In genomic region chr7:126975950-126976866, GRCm38 (mm10) we compare ENCODE assay signal across 8 mouse cellular contexts. TPM values are rescaled to one million over a fixed set of nuclear protein-coding genes. Genes with fewer than 3 reads are reported as not detected.
DNase-seq lines count a peak whose midpoint lies in the region; ATAC-seq and TF ChIP-seq lines count a peak whose summit lies in the region.

Gene Cdiptos, minus strand, starts transcription at chr7:126976098.

- no peaks in the 10 kb centered on the region for H3K9me3 ChIP-seq in embryonic facial prominence, embryonic 15.5 days (replicated peaks)
- no peaks in the 10 kb centered on the region for H3K9me3 ChIP-seq in heart, embryonic 10.5 days
- no peaks in the 10 kb centered on the region for H3K9me3 ChIP-seq in kidney, embryonic 15.5 days (replicated peaks)

- peak within 1 kb of the TSS; percentile 78 for H3K4me2 ChIP-seq in embryonic facial prominence, embryonic 15.5 days (replicated peaks)
- peak within 1 kb of the TSS; percentile 79 for H3K4me2 ChIP-seq in kidney, embryonic 15.5 days

- peak; percentile 62; the same call in 1 of the 2 replicates for TF ChIP-seq POLR2A in bone marrow, adult 2 months (IDR thresholded peaks at IDR 0.05; ENCODE audit: borderline replicate concordance, control insufficient read depth, low read depth, low read length)

- peak within 1 kb of the TSS; percentile 96 for H3K27ac ChIP-seq in bone marrow, adult 2 months (ENCODE audit: control insufficient read depth, insufficient read depth, low read depth, low read length, poor library complexity)
- peak within 1 kb of the TSS; percentile 98 for H3K27ac ChIP-seq in embryonic facial prominence, embryonic 15.5 days (replicated peaks)
- H3K27ac ChIP-seq in heart, embryonic 10.5 days, result peak within 1 kb of the TSS; percentile 96
- H3K27ac ChIP-seq in kidney, embryonic 15.5 days, result peak within 1 kb of the TSS; percentile 92

- H3K4me1 ChIP-seq in bone marrow, adult 2 months (ENCODE audit: control insufficient read depth, insufficient read depth, low read length), result peaks cover 2% of the 10 kb centered on the region; the same call in 1 of the 2 replicates
- peaks cover 19% of the 10 kb centered on the region for H3K4me1 ChIP-seq in embryonic facial prominence, embryonic 15.5 days
- peaks cover 16% of the 10 kb centered on the region for H3K4me1 ChIP-seq in heart, embryonic 10.5 days
- peaks cover 25% of the 10 kb centered on the region for H3K4me1 ChIP-seq in kidney, embryonic 15.5 days

- peak within 1 kb of the TSS; percentile 99 for H3K9ac ChIP-seq in embryonic facial prominence, embryonic 15.5 days
- peak within 1 kb of the TSS; percentile 99 for H3K9ac ChIP-seq in kidney, embryonic 15.5 days

- peaks cover 32% of the 10 kb centered on the region for H3K36me3 ChIP-seq in embryonic facial prominence, embryonic 15.5 days
- H3K36me3 ChIP-seq in heart, embryonic 10.5 days, result peaks cover 35% of the 10 kb centered on the region
- H3K36me3 ChIP-seq in kidney, embryonic 15.5 days, result peaks cover 34% of the 10 kb centered on the region

- DNase-seq in 416B (ENCODE audit: low read depth) (peak; percentile 98), liver (peak; percentile 97)
- DNase-seq in heart, embryonic 10.5 days (ENCODE audit: low spot score), result peak; percentile 98
- DNase-seq in spleen, postnatal 4 days (ENCODE audit: low spot score in 2 of 2), result peak; percentile 95 to 99

- under 1% methylated on average over 55 of the region's 55 CpGs for WGBS in bone marrow, adult 2 months
- under 1% methylated on average over 55 of the region's 55 CpGs for WGBS in embryonic facial prominence, embryonic 15.5 days
- under 1% methylated on average over 55 of the region's 55 CpGs for WGBS in heart, embryonic 10.5 days
- under 1% methylated on average over 53 of the region's 55 CpGs for WGBS in kidney, embryonic 15.5 days

- peak within 1 kb of the TSS; percentile 87 for H3K4me3 ChIP-seq in bone marrow, adult 2 months (replicated peaks; ENCODE audit: control insufficient read depth, low read depth, low read length)
- H3K4me3 ChIP-seq in embryonic facial prominence, embryonic 15.5 days (replicated peaks), result peak within 1 kb of the TSS; percentile 99
- peak within 1 kb of the TSS; percentile 91 for H3K4me3 ChIP-seq in heart, embryonic 10.5 days
- H3K4me3 ChIP-seq in kidney, embryonic 15.5 days (replicated peaks), result peak within 1 kb of the TSS; percentile 100

- no peaks in the 10 kb centered on the region for H3K27me3 ChIP-seq in embryonic facial prominence, embryonic 15.5 days
- H3K27me3 ChIP-seq in heart, embryonic 10.5 days (ENCODE audit: insufficient read depth, poor library complexity, severe bottlenecking), result no peaks in the 10 kb centered on the region
- no peaks in the 10 kb centered on the region for H3K27me3 ChIP-seq in kidney, embryonic 15.5 days

- peak; percentile 97 for TF ChIP-seq CTCF in bone marrow, adult 2 months (IDR thresholded peaks at IDR 0.05; ENCODE audit: control insufficient read depth, insufficient read depth, low read length)

- peak; percentile 92 for ATAC-seq in embryonic facial prominence, embryonic 15.5 days (ENCODE audit: insufficient number of reproducible peaks, low FRiP score, low TSS enrichment, low read depth)
- ATAC-seq in kidney, embryonic 15.5 days (replicated peaks; ENCODE audit: low FRiP score), result peak; percentile 96
- ATAC-seq in monocyte, adult 5-6 weeks (replicated peaks; ENCODE audit: insufficient number of reproducible peaks, low FRiP score, low TSS enrichment, poor library complexity, severe bottlenecking), result peak; percentile 95

RNA-seq across cellular contexts. Expression of gene Cdiptos, which starts in this region (rescaled TPM):
- 2.3 and 2.4 TPM in 2 replicates for polyA plus RNA-seq in bone marrow, adult 2 months (2011; ENCODE audit: insufficient read depth, insufficient read length, low replicate concordance, missing spikeins)
- 3.2 TPM in 2 replicates for polyA plus RNA-seq in embryonic facial prominence, embryonic 15.5 days (2015; fragmentation: Nextera tagmentation; extraction: Ambion mirVana)
- 1.3 and 1.5 TPM in 2 replicates for polyA plus RNA-seq in heart, embryonic 10.5 days (2016; fragmentation: Nextera tagmentation; extraction: Ambion mirVana)
- 1.4 and 1.5 TPM in 2 replicates for polyA plus RNA-seq in kidney, embryonic 15.5 days (2015; fragmentation: Nextera tagmentation; extraction: Ambion mirVana)
- 2.8 to 9.8 TPM (median 5.5 TPM) in 3 replicates for total RNA-seq in monocyte, adult 5-6 weeks (2017)

Comparison
In these comparisons a context has a peak if more than half of its experiments do, and no peak if none do; other contexts are left out.
1. Peak in every context shown above with its lines: DNase-seq, ATAC-seq, H3K4me3 ChIP-seq and H3K27ac ChIP-seq.